Mouse (Mus musculus): Measurements from ENCODE around the gene Wdr45. TPM values are rescaled to one million over a fixed set of nuclear protein-coding genes. Genes with fewer than 3 reads are reported as not detected.
"Not testable (repeated sequence)": the region's sequence is repeated elsewhere in the genome, so short reads cannot be mapped to it uniquely, and the experiment has no call there.

The Wdr45 gene
- 32.0 and 32.5 TPM in 2 replicates for polyA plus RNA-seq (2015; fragmentation: Nextera tagmentation; extraction: Ambion mirVana)

DNA sequence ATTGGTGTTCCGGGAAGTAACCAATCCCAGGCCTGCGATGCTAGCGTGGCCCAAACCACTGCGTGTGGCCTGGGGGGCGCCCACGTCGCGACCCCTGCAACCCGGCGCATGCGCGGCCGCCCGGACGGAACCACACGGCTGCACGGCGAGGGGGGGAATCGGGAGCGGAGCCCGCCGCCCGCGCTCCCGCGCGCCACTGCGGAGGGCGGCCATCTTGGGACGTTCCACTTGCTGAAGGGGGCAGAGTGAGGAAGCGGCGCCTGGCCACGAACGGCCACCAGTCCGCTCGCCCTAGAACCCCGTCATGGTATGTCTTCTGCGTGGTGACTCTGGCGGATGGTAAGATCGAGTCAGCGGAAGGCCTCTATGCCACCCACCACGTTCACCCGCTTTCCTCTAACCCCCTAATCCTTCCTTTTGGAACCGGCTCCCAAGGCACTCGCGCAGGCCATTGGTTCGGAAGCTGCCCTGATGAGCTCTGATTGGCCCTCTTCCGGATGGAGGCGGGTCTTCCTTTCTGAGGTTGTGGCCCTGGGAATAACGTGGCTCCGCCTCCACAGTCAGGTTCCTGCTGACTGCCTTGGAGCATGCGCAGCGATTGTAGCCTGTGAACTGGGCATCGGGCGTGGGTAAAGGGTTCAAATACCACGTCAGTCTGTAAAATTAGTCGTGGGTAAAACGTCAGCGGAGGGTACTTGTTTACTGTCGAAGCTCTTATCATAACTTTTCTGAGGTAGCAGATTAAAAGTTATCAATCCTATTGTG is at the start of gene Wdr45:
Gene Wdr45 (plus strand): TSS at position 199 of the 765 bp plus-strand sequence.
- peak within 1 kb of the TSS; percentile 38 for H3K4me3 ChIP-seq (replicated peaks)
- not testable (repeated sequence) for H3K9ac ChIP-seq; H3K27me3 ChIP-seq (replicated peaks); H3K36me3 ChIP-seq; H3K27ac ChIP-seq; H3K4me1 ChIP-seq; H3K9me3 ChIP-seq
- H3K4me2 ChIP-seq, result peak within 1 kb of the TSS; percentile 46
- 13% methylated on average over 33 of the region's 60 CpGs for WGBS
- peak; percentile 95 for ATAC-seq (ENCODE audit: insufficient read depth, low FRiP score, low read depth)

DNA sequence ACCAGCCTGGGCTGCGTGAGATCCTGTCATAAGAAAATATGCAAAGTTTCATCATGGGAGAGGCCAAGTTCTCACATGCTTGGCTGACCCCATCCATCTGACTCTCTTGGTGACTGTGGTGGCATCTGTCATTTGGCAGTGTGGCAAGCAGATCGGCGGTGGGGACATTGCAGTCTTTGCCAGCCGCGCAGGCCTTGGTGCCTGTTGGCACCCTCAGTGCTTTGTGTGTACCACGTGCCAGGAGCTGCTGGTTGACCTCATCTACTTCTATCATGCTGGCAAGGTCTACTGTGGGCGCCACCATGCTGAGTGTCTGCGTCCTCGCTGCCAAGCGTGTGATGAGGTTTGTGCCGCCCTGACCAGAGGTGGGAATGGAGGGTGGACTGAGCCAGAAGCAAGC is 49.3 kb upstream of the Wdr45 start:
- Histone ChIP-seq H3K4me2 (no peak overlapping the region), H3K4me3 (replicated peaks) (no peak overlapping the region), H3K27me3 (replicated peaks) (no peaks in the 10 kb centered on the region), H3K36me3 (no peaks in the 10 kb centered on the region), H3K9ac (no peak overlapping the region), H3K9me3 (no peaks in the 10 kb centered on the region), H3K4me1 (no peaks in the 10 kb centered on the region), H3K27ac (no peak overlapping the region)
- no peak for ATAC-seq (ENCODE audit: insufficient read depth, low FRiP score, low read depth)
- WGBS, result 92% methylated on average over 11 of the region's 11 CpGs

DNA sequence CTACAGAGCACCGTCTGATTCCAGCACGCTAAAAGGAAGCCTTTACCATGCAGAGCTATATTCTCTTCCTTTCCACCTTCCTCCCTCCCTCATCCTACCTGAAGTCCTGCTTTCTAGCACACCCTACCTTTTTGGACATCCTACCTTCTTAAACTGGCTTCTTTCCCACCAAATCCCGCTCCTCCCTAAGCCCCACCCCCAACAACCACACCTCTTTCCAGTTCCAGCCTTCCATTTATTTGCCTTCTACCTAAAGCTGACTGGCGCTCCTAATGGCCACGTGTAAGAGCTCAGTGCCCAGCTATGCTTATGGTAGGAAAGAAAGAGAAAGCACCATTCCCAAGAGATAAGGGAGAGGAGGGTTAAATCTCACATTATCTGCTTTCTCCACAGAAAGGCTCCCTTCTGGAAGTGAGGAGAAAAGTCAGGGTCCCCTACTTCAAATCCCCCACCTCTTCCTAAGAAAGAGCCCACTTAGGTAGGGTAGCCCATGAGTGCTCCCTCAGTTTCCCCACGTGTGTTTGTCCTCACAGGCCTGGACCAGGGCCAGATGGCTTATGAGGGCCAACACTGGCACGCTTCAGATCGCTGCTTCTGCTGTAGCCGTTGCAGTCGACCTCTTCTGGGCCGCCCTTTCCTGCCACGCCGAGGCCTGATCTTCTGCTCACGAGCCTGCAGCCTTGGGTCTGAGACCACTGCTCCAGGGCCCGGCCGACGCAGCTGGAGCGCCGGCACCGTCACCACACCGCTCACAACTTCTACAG is 48.2 kb upstream of the Wdr45 start:
- Histone ChIP-seq H3K36me3 (no peaks in the 10 kb centered on the region), H3K27me3 (replicated peaks) (no peaks in the 10 kb centered on the region), H3K27ac (no peak overlapping the region), H3K4me2 (no peak overlapping the region), H3K9ac (no peak overlapping the region), H3K4me3 (replicated peaks) (no peak overlapping the region), H3K4me1 (no peaks in the 10 kb centered on the region), H3K9me3 (no peaks in the 10 kb centered on the region)
- no peak for ATAC-seq (ENCODE audit: insufficient read depth, low FRiP score, low read depth)
- WGBS, result 70% methylated on average over 21 of the region's 21 CpGs

DNA sequence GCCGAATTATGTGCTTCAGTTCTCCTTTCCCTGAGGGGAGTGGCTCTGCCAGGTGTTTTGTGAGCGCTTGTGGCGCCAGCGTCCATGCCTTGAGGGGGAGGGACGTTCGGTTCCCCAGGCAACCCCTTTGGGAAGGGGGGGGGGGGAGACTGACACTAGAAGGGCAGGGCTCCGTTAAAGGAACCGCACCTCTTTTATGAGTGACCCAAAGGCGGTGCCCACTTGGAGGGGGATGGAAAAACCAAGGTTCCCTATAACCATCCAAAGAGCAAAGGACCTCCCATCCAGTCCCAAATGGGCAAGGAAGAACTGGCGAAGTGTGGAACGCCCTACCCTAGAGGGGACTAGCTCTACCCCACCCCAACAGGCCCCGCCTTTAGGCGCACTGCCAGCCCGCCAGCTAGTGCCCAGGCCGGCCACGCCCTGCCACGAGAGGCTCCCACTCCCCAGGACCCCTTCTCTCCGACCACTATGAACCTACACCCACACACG is 43.7 kb upstream of the Wdr45 start:
- WGBS, result 20% methylated on average over 19 of the region's 19 CpGs
- ATAC-seq (ENCODE audit: insufficient read depth, low FRiP score, low read depth), result peak; percentile 71; the same call in 1 of the 2 replicates
- H3K4me3 ChIP-seq (replicated peaks), result peak overlapping the region; percentile 57

DNA sequence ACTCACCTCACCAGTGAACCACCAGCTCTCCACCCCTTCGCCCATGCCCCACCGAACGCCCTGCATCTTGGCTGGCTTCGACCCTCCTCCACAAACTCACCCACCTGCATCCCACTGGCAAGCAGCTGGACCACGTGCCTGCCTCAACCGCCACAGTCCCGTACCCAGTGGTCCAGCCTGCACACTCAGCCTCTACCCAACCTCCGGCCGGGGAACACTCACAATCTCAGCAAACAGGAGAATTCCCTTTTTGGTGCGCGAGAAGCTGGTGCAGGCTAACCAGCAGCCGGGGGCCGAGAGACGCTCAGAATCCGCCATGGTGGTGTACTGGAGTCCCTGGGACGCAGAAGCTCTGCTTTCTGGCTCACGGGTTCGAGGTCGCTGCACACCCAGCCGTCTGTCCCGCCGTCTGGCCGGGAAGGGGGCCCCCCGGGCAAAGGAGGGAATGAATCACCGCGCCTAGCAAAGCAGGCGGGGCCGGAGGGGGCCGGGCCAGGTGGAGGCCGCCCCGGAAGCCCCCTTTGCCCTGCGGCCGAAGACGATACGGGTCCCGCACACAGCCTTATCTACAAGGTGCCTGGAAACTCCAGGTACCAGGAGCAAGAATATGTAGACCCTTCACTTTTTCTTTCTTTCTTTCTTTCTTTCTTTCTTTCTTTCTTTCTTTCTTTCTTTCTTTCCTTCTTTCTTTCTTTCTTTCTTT is 43.1 kb upstream of the Wdr45 start, which contains the start of gene Plp2:
Gene Plp2 (minus strand): TSS at position 470 of the 703 bp plus-strand sequence.
- Histone ChIP-seq H3K27me3 (replicated peaks) (no peaks in the 10 kb centered on the region), H3K4me3 (replicated peaks) (peak within 1 kb of the TSS; percentile 57), H3K36me3 (no peaks in the 10 kb centered on the region), H3K9me3 (no peaks in the 10 kb centered on the region), H3K4me1 (no peaks in the 10 kb centered on the region), H3K4me2 (peak within 1 kb of the TSS; percentile 52), H3K27ac (peak within 1 kb of the TSS; percentile 91), H3K9ac (peak within 1 kb of the TSS; percentile 48)
- 12% methylated on average over 35 of the region's 36 CpGs for WGBS
- peak; percentile 63; the same call in 1 of the 2 replicates for ATAC-seq (ENCODE audit: insufficient read depth, low FRiP score, low read depth)

More for the DNA sequence above, 43.7 kb upstream of the Wdr45 start:
- Histone ChIP-seq H3K4me2 (peak overlapping the region; percentile 52), H3K9ac (peak overlapping the region; percentile 48; the same call in 1 of the 2 replicates), H3K4me1 (no peaks in the 10 kb centered on the region), H3K27ac (peak overlapping the region; percentile 91), H3K9me3 (no peaks in the 10 kb centered on the region), H3K27me3 (replicated peaks) (no peaks in the 10 kb centered on the region), H3K36me3 (no peaks in the 10 kb centered on the region)

DNA sequence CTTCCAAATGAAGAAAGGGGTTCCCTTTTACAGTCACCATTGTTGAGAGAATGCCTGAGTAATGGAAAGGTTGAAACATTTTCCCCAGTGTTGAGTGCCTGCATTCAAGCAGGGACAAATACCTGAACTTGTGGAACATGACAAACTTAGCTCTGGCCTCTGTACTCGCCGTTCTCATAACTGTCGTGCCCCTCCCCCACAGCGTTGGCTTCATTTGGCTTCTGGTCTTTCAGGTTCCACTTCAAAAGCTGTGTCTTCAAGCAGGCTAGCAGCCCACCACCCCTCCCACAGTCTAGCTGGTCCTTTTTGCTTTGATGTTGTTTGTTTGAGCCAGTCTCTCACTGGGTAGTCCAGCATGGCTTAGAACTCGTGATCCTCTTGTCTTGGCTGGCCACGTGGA is 41.4 kb upstream of the Wdr45 start:
- 47% methylated on average over 6 of the region's 6 CpGs for WGBS
- Histone ChIP-seq H3K27me3 (replicated peaks) (no peaks in the 10 kb centered on the region), H3K4me1 (no peaks in the 10 kb centered on the region), H3K27ac (no peak overlapping the region; the same call in 1 of the 2 replicates), H3K4me2 (no peak overlapping the region), H3K9me3 (no peaks in the 10 kb centered on the region), H3K9ac (no peak overlapping the region), H3K4me3 (replicated peaks) (no peak overlapping the region), H3K36me3 (no peaks in the 10 kb centered on the region)
- no peak for ATAC-seq (ENCODE audit: insufficient read depth, low FRiP score, low read depth)

DNA sequence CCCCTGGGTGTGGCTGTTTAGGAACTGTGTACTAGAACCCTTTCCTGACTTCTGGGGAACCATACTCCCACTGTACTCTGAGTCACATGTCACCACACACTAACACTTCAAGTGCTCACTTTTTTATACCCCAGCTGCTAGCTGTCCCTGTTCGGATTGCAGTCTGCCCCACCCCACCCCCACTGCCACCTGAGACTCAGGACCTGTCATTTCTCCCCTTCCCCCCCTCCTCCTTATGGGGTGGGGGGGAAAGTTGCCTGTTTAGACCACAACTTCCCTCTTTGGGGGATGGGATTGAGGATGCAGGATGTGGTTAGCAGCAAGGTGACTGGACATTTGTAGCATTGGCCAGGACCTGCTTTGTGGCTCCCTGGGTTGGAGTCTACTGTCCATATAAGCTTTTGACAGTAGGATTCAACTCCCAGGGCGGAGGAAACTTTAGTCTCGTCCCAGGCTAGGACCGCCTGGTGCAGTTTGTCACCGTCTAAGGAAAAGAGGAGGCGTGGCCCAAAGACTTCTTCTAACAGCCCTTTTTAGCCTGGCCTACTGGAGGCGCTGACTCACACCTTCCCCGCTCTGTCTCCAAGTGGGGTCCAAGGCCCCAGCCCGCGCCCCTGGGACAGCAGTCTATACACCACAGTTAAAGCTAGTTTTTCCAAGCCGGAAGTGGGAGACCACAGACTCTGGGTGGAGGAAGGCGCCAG is 40.4 kb upstream of the Wdr45 start:
- peak; percentile 19; the same call in 1 of the 2 replicates for ATAC-seq (ENCODE audit: insufficient read depth, low FRiP score, low read depth)
- no peaks in the 10 kb centered on the region for H3K9me3 ChIP-seq
- H3K27me3 ChIP-seq (replicated peaks), result no peaks in the 10 kb centered on the region
- H3K4me1 ChIP-seq, result no peaks in the 10 kb centered on the region
- no peaks in the 10 kb centered on the region for H3K36me3 ChIP-seq
- H3K9ac ChIP-seq, result no peak overlapping the region
- peak overlapping the region; percentile 33; the same call in 1 of the 2 replicates for H3K4me3 ChIP-seq (replicated peaks)
- WGBS, result 27% methylated on average over 12 of the region's 12 CpGs
- peak overlapping the region; percentile 88 for H3K27ac ChIP-seq
- H3K4me2 ChIP-seq, result peak overlapping the region; percentile 60

DNA sequence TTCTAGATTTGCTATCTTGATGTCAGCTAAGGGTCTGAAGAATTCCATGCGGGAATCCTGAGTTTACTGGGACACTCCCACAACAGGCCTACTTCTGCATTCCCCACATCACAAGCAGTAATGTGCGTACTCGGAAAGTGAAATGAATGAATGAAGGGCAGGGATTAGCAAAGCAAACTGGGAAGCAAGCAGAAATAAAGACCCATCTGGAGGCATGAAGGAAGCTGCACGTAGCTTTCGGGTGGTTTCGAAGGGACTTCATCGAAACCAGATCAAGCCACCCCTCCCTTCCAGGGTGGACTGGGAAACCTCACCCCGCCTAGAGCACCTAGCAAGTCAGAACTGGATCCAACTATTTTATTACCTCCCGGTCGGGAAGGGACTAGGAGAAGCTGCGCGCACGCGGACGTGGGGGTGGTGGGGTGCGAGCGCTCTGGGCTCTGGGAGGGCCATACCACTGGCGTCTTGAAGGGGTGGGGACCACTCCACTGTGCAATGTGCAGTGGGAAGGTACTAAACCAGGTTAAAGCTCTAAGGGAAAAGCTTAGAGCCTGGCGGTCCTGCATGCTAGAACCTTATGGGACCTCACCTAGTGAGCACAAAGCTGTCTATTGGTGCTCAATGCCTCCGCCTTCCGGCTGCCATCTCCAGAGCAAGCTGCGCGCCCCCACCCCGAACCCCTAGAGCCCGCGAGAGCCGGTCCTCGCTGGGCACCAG is 39.7 kb upstream of the Wdr45 start:
- H3K27ac ChIP-seq, result peak overlapping the region; percentile 88
- peak; percentile 5; the same call in 1 of the 2 replicates for ATAC-seq (ENCODE audit: insufficient read depth, low FRiP score, low read depth)
- 25% methylated on average over 28 of the region's 28 CpGs for WGBS
- H3K27me3 ChIP-seq (replicated peaks), result no peaks in the 10 kb centered on the region
- no peaks in the 10 kb centered on the region for H3K9me3 ChIP-seq
- no peaks in the 10 kb centered on the region for H3K4me1 ChIP-seq
- H3K4me2 ChIP-seq, result peak overlapping the region; percentile 60
- H3K9ac ChIP-seq, result no peak overlapping the region
- H3K36me3 ChIP-seq, result no peaks in the 10 kb centered on the region
- H3K4me3 ChIP-seq (replicated peaks), result peak overlapping the region; percentile 33

DNA sequence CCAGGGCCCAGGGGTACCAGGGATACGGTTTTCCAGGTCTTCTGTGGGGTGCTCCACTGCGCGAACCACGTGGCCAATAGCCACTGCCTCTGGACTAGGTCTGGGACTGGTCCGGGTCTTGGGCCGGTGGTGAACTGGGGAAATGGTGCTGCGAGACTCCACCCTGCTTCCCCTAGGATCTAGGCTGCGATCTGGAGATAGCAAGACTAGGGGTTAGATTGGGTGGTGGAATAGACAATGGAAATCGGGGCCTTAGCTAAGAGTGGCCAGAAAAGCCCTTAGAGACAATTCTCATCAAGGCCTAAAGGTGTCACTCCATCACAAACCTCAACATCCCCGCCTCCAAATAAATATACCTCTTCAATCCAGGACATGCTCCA is 39.1 kb upstream of the Wdr45 start:
- no peak for ATAC-seq (ENCODE audit: insufficient read depth, low FRiP score, low read depth)
- H3K4me1 ChIP-seq, result no peaks in the 10 kb centered on the region
- H3K36me3 ChIP-seq, result no peaks in the 10 kb centered on the region
- WGBS, result 26% methylated on average over 10 of the region's 10 CpGs
- no peak overlapping the region for H3K9ac ChIP-seq
- no peaks in the 10 kb centered on the region for H3K9me3 ChIP-seq
- peak overlapping the region; percentile 88 for H3K27ac ChIP-seq
- no peaks in the 10 kb centered on the region for H3K27me3 ChIP-seq (replicated peaks)
- H3K4me2 ChIP-seq, result peak overlapping the region; percentile 60
- peak overlapping the region; percentile 33 for H3K4me3 ChIP-seq (replicated peaks)

DNA sequence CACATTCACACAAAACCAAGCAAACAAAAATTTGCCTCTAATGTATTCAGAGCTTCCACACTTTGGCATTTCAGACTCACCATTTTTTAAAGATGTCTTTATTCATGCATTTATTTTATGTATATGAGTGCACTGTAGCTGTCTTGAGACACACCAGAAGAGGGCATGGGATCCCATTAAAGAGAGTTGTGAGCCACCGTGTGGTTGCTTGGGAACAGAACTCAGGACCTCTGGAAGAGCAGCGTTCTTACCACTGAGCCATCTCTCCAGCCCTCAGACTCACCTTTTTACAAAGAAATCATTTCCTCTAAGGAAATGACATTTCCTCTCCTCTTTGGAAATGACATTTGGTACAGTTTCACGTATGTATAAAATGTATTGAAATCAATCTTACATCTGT is 35.1 kb upstream of the Wdr45 start:
- 35% methylated on average over 3 of the region's 3 CpGs for WGBS
- H3K4me1 ChIP-seq, result no peaks in the 10 kb centered on the region
- no peaks in the 10 kb centered on the region for H3K9me3 ChIP-seq
- H3K27me3 ChIP-seq (replicated peaks), result no peaks in the 10 kb centered on the region
- H3K27ac ChIP-seq, result no peak overlapping the region
- no peak for ATAC-seq (ENCODE audit: insufficient read depth, low FRiP score, low read depth)
- H3K4me3 ChIP-seq (replicated peaks), result no peak overlapping the region
- no peak overlapping the region for H3K4me2 ChIP-seq
- no peaks in the 10 kb centered on the region for H3K36me3 ChIP-seq
- no peak overlapping the region for H3K9ac ChIP-seq
